Mouse (Mus musculus) testis, postnatal 14 days (tissue): ENCODE data around the gene Slc36a2.

Source experiments
- DNase-seq: peaks from one replicate; pipeline ENCODE4 v3.0.0; 2021; ENCODE audit warnings: low spot score

The Slc36a2 gene

DNA sequence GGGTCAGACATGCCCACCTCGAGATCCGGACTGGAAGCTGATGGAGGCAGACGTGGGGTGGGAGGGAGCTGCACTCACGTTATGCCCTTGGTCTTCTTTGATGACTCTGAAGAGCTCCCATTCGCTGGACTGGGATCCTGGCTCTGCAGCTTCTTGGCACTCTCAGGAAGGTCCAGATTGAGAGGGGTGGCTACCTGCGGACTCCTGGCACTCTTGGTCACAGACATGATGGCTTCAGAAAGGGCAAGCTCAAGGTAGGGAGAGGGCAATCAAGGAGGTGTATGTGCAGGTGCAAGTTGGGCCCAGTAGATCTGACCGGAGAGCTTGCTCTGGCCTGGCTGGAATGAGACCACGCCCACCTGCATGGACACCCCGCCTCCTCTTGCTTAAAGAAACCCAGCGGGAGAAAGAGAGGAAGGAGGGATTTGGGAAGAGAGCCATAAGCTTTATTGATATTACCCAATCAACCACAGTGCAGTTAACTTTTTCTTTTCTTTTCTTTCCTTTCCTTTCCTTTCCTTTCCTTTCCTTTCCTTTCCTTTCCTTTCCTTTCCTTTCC is at the start of gene Slc36a2:
Slc36a2 (minus strand) TSS at position 345 of the 559 bp plus-strand sequence.
- DNase-seq = no peak

DNA sequence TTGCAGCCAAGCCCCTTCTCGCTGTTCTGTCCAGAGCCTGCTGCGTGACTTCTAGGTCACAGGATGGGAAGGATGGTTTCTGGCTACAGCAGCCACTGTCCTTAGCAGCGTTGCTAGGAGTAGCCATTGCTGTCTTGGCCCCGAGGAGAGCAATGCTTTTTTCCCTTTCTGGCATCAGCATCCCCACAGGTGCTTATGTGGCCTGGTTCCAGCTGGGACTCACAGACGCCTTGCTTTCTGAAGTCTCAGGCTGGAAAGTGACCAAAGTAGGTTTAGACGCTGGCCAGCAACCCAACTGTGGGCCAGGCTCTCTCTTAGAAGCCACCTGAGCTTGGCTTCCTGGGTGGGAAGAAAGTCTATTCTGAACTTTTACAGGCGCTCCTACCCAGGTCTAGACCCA is 49.4 kb upstream of the Slc36a2 start:
- no peak for DNase-seq

DNA sequence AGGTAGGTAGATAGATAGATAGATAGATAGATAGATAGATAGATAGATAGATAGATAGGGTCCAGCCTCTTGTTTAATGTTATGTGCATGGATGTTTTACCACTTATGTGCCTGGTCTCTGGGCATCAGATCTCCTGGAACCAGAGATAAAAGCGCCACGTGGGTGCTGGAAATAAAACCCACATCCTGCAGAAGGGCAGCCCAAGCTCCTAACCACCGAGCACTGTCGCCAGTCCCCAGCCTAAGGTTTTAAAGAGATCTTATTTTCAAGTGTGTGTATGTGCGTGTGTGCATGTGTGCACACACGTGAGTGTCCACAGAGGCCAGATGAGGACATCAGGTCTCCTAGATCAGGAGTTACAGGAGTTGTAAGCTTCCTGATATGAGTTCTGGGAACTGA is 46.2 kb upstream of the Slc36a2 start:
- DNase-seq = no peak

DNA sequence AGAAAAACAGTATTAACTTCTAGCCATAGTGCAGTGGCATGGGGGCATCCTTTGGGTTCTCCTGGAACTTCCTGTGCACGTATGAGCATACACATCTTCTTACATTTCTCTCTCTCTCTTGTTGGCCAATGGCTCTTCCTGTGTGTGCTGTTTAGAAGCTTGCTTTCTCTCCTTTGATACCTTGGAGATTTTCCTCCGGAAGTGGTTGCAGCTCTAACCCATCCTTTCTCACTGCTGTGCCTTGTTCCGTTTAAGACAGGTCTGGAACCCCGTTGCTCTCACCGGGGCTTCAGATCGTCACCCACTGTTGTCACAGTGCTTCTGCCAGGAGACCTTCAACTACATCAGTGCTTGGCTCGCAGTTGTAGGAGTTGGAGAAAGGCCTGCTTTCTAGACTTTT is 36.4 kb upstream of the Slc36a2 start:
- DNase-seq = no peak

DNA sequence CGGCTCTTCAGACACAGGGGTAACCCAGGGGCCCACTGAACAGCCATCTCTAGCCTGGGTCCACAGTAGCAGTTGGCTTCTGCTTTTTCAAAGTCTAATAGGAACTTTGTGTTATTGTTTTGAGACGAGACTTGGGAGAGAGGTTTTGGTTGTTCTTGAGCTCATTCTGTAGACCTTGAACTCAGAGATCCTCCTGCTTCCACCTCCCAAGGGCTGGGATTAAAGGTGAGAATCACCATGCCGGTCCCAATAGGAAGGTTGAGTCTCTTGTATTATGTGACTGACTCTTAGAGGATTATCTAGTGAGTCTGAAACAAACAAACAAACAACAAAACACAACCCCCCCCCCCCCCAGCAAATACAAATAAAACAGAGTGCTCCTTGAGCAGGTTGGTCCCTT is 33.6 kb upstream of the Slc36a2 start:
- no peak for DNase-seq

DNA sequence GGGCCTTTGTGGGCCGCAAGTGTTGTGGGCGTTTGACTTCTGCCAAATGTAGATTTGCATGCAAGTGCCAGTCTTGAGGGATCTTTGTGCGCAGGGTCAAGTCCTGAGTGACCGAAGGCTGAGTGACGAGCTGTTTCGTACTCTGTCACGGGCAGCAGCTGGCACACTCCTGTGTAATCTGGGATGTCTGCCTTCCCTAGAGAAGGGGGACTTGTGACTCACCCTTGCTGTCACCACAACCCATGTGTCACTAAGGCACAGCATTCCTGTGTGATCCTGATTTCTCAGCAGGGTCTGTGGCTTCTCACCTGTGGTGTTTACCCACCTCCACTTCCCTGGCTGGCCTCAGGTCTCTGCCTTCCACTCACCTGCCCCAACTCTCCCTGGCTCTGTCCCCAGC is 33.0 kb upstream of the Slc36a2 start:
- no peak for DNase-seq

DNA sequence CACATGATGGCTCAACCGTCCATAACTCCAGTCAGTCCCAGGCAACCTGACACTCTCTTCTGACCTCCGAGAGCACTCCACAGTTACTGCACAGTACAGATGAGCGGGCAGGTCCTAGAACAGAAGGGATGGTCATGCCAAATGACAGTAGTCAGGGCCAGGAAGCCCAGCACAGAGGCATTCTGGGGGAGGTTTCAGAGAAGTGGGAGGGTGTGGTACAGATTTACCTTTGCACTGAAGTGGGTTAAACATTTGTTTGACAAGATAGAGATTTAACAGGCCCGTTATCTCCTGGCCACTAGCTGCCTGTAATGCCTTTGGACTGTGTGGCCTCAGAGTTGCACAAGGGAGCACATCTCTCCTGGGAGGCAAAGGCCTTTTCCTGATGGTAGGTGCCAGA is 32.5 kb upstream of the Slc36a2 start:
- no peak for DNase-seq

DNA sequence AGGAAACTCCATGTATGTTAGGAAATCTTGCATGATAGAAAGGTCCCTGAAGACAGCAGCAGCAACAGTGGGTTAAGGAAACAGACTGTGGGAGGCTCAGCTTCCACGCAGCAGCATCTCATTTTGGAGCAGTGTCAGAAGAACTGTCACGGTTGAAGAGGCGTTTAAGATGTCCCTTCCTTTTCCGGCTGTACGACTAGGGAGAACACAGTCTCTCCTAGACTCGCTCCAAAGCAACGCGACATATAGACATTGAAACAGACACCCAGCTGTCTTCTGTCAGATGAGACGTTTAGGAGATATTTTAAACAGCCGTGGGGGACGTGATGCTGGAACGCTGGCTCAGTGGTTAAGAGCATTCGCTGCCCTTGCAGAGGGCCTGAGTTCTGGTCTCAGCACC is 32.0 kb upstream of the Slc36a2 start:
- no peak for DNase-seq

DNA sequence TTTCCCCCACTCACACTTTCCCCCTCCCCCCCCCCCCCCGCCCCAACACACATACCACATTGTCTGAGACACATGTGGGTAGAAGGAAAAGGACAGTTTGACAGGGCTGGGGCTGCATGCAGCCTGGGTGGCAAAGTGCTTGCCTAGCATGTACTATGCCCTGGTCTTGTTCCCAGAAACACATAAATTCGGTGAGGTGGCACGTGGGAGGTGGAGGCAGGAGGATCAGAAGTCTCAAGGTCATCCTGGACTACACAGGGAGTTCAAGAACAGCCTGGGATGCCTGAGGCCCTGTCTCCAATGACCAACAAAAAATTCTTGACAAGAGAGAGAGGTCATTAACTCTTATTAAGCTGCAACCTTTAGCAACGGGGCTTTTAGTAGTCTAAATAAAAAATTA is 31.2 kb upstream of the Slc36a2 start:
- DNase-seq = no peak

DNA sequence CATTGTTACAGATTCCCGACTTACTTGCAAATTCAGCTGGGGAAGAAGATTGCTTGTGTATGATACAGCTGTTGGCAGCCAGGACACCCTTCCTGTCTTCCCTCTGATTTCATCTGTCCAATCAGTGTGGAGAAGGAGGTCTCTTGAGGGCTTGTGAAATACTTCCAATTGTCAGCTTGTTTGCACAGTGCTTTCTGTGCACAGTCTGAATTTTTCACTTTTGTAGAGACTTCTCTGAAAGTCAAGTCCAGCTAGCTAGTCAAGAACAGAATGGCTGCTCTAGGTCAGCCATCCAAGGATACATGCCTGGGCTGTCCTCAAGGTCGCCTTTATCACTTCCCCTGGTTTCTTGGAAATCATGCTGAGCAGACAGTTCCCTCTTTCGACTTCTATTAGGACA is 30.1 kb upstream of the Slc36a2 start:
- DNase-seq = peak; percentile 44

DNA sequence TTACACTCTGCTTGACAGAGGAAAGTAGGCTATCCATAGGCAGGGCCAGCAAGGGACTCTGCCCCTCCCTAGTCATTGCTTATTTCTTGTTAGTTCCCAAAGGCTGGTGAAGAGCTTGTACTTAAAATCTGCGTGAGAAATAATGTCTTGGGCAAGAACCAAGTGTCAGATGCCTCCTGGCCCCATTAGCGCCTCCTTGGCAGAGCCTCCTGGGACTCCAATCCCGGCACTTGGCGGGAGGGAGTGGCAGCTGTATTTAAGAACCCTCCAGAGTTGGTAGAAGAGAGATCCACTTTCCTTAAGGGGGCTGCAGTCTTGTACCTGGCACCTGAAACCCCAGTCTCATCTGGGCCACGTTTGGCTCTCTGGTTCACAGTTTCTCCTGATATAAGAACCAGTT is 29.3 kb upstream of the Slc36a2 start:
- DNase-seq = no peak

DNA sequence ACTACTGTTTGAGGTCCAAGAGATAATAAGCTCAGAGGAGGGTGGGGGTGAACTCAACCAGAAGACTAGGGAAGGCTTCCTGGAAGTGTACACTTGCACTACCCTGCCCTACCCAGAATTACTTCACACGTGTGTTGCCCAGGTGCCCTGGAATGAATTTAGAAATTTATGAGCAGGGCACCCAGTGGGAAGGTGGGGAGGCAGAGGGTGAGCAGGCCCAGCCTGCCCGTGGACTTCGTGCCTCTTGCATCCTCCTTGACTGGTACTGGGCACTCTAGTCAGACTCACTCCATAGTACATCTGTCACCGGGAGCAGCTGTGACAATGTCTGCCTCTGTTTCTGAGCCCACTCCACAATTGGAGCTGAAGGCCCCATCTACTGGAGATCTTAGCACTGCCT is 28.6 kb upstream of the Slc36a2 start:
- DNase-seq = no peak

DNA sequence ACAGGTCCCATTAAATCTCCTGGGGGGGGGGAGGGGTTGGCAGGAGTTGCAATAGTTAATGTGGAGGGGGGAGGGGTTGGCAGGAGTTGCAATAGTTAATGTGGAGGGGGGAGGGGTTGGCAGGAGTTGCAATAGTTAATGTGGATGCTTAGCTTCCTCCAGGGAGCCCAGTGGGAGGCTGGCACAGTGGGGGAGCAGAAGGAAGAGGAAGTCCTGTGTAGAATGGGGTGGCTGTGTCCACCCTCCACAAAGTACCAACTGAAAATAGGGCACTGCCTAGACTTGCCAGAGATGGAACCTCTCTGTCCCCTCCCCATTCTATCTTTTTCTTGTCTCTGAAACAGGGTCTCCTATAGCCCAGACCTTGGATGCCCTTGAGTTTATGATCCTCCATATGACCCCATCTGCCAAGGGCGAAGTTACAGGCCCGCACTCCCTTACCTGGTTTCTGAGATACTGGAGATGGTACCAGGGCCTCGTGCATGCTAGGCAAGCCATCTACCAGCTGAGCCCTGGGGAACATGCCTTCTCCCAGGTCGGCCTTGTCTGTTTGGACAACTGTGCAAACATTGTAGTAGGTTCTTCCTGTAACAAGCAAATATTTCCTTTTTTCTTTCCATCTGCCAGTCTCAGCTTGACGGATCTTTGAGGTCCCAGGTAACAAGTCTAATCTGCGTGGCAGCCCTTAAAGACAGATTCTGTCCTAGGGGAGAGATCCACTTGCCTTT is 24.9 kb upstream of the Slc36a2 start:
- DNase-seq = no peak

DNA sequence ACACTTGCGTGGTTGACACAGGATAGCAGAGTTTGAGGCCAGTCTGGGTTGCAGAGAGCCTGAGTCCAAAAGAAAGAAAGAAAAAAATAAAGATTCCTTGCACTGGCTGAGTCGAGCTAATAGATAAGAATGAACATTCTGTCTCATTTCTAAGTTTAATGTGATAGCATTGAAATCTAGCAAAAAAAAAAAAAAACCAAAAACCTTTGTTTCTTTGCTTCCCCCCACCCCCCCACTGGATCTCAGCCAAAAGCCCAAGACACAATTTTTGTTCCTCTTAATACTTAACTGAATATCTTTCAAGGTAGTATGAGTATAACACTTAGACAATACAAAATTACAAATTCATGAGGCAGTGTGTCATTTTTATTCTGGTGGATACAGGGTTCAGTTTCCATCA is 24.2 kb upstream of the Slc36a2 start:
- DNase-seq = no peak

DNA sequence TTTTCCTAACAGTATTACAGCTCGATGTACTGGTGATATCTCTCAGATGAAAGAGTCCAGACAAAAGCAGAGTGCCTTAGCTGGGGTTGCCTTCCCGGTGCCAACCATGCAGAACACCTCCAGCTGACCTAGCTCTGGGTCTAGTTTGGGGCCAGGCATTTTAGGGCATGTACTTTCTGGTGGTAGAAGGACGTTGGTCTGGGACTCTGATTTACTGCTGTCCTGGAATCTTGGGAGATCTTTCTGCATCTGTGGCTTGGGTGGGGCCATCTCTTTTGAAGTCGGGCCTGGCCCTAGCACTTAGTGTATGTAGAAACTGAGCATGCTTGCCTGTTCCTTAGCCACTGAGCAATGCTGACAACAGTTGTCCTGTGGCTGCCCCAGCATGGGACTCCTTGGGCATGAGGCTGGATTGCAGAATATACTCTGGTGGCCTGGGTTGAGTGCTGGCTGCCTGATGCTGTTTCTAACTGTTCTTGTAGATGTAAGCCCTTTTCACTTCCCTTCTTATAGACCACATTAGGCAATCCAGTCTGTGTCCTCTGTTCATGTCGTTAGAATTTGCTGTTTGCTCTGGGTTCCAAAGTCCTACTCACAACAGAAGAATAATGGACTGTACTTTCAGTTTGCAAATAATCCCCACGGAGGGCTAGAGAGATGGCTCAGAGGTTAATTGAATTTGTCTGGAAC is 23.3 kb upstream of the Slc36a2 start:
- no peak for DNase-seq

DNA sequence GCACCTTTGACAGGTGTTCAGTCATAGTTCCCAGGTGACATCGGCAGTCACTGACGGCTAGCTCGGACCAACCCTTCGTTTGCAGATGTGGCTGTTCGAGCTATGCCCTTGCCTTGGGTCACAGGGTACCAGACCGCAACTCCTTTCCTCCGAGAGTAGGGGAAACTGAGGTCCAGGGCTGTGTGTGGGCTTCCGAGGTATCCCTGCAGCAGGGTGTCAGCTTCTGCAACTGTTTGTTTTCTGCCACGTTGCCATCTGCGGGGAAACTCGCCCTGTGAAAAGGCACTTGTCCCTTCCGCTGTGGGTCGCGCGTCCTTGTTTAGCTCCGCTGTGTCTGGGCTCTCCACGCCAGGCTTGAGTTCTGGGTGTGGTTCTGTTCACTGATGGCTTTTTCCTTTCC is 19.7 kb upstream of the Slc36a2 start:
- no peak for DNase-seq

DNA sequence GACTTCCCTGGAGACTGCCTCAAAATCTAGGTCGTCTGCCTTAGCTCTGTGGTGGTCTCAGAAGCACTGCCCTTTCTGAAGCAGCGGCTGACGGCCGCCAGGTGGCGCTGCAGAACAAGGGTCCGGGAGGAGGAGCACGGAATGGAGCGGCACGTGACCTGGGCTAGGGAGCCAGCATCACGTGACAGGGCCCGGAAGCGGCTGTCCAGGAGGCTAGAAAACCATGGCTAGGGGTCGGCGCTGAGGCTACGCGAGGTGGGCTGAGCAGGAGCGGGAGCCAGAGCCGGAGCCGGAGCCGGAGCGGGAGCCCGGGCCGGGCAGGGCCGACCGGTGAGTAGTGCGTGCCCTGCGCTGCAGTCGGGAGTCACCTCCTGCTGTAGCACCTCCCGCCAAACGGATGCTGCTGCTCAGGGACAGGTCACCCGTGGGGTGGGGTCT is 19.3 kb upstream of the Slc36a2 start, which contains the start of gene Slc36a1:
Slc36a1 (plus strand) TSS at position 192 of the 438 bp plus-strand sequence.
- peak; percentile 95 for DNase-seq

DNA sequence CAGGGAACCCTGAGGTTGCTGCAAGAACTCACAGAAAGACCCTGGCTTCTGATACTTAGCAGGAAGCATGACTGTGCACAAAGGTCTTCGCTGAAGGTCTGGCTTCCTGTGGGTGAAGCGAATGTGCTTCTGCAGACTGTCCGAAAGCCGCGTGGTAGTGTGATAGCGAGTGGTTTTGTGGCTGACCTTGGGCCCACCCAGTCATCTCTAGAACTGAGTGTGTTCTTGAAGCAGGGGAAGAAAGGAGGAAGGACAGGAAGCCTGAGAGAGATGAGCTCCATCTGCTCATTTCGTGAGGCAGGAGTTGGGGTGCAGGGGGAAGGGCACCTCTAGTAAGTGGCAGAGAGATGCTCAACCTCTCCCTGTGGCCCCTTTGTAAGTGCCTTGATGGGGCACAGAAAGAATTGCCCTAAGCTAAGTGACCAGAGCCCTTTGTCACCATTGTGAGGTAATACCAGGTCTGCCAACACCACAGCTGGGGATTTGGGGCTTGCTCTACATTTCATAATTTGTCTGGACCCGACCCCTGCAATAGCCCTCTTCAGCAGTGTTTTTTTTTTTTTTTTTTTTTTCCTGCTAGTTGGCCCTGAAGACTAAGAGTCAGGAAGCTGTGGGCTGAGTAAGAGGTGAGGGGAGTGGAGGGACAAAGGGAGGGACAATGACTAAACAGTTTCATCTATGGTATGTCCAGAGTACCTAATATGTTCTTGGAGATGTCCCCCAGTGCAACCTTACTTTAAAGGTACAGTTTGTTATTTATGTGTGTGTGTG is 13.0 kb upstream of the Slc36a2 start:
- no peak for DNase-seq

DNA sequence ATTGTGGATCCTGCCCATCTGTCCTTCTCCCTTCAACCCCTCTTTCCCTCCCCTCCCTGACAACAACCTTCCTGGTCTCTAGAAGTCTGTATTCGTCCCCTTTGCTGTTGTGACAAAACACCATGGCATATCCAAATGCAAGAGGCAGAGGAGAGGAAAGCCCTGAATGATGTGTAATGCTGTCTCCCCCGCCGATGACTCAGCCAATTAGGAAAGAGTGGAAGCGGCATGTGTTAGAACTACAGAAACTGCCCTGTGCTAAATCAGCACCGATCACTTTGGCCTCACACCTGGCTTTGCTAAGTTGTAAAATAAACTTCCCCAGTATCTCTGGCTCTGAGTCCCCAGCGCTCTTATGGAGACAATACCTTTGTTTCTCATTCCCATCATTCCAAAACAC is 12.2 kb upstream of the Slc36a2 start:
- DNase-seq = no peak

DNA sequence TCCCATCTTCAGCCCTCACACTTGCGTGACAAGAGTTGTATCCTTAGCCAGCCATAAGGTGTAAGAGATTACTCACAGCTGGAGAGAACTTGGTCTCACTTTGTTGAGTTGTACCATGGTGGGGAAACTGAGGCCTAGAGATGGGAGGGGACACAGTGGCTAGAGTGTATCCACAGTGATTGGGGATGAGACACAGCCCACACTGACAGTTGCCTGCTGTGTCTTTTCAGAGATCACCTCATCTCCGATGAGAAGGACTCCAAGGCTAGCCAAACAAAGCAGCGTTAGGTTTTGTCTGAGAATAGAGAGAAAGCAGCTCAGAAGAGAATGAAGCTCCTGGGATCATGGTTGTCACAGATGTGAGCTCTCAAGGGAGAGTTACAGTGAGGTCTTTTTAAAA is 5.3 kb upstream of the Slc36a2 start:
- DNase-seq = no peak

DNA sequence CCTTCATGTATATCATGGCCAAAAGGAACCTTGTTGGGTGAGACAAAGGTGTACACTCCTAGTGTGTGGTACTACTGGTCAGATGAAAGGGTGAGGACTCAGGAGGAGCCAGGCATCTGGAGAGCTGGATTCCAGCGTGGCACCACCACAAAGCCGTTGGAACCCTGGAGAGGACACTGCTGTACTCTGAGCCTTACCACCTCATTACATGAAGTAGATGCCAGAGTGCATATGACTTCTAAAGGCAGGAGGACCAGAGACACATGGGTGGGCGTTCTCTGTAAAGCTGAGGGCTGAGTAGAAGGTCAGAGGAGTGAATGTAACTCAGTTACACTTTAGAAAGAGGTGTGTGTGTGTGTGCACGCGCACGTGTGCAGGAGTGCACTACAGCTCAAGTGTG is 2.9 kb upstream of the Slc36a2 start:
- DNase-seq = no peak

DNA sequence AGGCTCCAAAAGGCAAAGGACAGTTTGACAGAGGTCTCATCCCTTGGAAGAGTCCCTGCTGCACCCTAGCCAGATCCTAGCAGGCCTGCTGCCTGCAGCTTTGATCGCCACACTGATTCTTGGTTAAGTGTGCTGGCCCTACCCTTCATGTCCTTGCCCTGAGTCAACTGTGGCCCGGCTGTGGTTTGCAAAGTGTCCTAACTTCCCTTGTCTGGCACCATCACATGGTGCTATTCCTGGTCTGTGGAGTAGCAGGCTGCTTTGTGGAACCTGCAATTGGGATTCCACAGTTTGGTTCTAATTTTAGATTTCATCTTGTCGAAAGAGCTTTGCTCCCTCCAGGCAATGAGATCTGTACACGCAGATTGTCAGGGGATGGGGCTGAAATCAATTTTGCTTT is 2.4 kb upstream of the Slc36a2 start:
- no peak for DNase-seq

DNA sequence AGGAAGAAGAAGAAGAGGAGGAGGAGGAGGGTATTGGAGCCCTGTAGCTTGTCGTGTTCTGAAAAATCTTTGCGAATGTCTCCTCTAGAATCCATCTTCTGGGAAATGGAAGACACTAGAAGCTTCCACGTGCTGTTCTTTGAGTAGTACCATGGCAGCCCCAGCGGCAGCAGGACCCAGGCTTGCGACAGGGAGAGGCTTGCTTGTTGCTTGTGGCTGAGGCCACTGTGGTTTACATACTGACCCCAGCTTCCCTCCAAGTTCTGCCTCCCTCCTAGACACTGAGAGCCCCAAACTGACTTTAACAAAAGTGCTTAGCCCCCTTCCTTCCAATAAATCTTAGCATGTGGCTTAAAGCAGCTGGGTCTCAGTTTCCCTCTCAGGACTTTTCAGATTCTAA is 631 bp downstream of the Slc36a2 start:
- DNase-seq = no peak
